Mouse (Mus musculus): ENCODE data around the gene Gjc2.
"Not testable (repeated sequence)": the region's sequence is repeated elsewhere in the genome, so short reads cannot be mapped to it uniquely, and the experiment has no call there.

Gjc2 gene

DNA sequence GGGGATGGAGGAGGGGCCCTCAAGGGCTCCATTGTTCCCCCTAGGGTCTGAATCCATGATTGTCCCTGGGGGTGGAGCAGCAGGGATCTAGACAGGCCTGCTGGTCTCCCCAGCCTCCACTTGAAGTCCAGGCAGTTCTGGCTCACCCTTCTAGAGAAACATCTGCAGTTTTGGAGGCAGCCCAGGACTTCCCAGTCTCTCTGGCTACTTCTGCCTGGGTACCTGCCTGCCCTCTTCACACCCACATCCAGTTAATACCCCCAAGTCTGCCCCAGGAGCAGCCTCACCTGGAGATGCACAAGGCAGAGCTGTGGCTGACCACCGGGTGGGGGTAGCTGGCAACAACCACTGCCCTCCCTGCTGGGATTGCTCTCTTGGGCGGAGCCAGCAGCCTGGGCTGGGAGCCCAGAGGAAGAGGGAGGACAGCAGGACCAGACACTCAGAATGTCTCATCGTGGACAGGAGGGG lies at the start of gene Gjc2:
Gene Gjc2 (minus strand): TSS at position 350 of the 468 bp plus-strand sequence.
- peak; percentile 83 for DNase-seq

DNA sequence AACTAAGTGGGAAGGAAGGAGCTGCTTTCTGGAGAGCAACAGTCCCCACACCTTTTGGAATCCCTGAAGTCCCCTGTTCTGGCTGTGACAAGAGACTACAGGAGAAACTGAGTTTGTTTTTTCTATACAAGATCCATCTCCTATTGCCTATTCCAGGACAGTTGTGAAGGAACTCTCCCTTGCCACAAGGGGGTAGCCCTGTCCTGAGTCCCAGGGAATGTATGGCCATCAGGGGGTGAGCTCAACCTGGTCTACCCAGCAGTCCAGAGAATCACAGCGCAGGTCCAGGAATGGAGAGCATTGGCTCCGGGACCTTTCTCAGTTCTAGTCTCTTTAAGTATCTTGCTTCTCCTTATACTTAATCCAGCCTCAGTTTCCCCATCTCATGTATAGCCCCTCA lies 49.8 kb upstream of the Gjc2 start:
- DNase-seq: no peak

DNA sequence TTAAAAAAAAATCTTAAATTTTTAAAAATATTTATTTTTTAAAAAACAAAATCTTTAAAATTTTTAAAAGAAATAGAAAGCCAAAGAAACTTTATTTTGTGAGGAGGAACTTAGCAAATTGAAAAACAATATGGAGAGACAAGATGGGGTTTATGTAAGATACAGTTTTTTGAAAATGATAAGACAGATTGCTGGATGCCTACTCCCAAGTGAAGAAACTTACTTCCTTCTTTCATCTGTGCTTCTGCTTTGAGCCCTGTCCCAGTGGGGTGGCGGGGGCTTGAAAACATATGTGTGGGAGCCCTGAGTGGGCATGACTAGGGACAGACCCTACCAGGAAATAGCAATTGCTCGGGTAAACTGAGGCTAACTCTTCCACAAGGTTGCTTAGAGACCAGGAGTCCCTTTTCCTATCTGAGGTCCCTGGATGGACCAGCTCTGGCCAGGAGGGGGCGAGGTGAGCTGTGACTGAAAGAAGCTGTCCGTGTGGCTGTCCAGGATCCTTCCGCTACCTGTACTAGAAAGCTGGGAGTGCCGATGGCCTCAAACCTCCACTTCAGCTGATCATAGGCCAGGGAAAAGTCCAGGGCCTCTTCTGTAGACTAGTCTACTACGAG lies 47.2 kb upstream of the Gjc2 start:
- peak; percentile 80 for DNase-seq

DNA sequence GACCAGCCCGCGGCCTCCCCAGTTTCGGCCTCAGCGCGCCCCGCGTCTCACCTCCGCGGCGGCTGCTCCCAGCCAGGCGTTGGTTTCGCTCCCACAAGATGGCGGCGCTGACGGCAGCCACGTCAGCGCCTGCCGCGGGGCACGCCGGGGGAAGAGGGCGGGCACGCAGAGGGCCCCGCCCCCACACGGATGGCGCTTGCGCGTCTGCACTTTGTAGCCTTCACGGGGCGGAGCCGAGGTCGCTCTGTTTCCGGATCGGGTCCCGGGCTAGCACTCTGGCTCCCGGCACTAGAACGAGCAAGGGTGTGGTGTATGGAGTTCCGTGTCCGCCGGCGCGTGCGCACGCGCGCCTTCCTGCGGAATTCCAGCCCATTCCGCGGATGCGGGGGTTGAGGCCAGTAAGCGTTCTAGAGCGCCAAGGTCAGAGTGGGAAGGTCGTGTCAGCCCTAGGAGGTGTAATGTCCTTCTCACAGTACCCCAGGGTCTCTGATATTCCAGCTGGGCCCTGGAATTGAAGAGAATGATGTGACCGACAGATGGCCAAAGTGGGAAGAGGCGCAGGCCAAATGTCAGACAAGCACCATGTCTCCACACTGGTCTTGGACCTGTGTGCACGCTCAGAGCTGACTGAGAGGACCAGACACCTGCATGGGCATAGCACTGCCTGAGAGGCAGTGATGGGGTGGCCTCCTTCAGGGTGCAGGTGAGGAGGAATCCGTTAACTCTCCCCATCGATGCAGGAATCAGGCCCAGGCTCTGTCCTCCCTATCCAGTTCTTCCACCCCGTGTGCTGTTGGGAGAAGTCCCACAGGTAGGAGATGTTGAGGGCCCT lies 45.3 kb upstream of the Gjc2 start, which contains the start of gene Arf1:
Gene Arf1 (minus strand): TSS at position 149 of the 832 bp plus-strand sequence.
- DNase-seq: peak; percentile 96

DNA sequence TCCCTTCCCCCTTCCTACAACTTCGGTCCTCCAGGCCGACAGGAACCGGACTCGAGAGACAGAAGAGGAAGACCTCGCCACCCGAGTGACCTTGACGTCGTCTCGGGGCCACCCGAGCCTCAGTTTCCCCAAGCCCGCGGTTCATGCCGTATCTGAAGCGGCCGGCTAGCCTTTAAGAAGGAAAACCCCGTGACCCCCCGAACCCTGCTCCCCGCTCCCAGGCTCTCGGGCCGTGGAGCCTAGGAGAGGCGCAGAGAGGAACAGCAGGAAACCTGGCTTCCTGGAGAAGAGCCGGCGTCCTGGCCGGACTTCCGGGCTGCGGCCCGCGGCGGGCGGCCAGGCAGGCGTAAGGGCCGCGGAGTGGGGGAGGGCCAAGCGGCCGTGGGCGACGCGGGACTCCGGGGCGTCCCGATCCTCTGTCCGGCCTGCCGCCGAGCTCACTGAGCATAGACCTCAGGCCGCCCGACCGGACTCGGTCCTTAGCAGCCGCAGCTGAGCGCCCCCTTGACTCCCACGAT lies 44.6 kb upstream of the Gjc2 start:
- peak; percentile 74 for DNase-seq

DNA sequence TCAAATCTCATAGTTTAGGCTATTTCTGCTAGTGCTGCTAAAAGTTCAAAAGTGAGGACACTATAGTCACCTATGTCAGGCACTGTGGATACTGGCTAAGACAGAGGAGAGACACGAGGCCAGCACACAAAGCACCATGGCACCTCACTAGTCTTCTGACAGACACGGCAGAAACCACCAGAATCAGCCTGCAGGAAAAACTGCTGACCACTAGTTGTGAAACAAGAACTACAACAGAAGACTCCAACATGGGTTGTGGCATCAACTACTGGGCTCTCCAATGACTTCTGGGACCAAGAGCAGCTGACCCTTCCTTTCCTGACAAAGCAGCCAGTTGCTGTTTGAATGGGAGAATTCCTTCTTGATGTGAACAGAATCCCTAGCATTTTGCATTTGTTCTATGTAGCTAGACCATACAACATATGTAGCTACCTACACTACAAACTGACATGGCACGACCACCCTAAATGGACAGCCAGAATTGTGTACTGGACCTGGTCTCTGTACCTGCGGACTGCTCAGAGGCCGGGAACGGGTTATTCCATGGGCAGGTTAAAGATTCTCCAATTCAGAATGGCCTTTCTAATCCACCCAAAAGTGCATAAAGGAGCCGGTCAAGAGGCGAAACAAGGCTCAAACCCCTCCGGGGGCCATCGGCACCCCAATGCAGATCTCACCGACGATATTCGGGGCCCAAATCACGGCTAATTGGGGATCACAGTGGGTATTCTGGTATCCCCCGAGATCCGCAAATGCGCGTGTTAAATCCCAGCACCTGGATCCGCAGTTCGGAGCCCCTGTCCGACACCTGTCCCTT lies 44.0 kb upstream of the Gjc2 start:
- DNase-seq: peak; percentile 42

DNA sequence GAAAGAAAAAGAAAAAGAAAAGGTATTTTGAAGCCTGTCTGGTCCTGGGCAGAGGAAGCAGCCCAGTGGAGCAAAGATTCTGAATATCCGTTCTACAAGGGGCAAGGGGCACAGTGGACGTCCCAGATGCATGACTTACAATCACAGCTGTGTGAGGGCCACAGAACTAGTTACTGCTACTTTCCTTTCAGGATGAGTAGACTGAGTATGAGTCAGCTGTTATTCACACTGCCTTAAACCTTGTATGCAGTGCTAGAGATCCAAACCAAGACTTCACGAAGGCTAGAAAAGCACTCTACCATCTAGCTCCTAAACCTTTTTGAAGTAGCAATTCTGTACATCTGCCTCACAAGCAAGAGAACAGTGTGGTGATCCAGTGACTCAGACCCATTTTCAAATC lies 43.2 kb upstream of the Gjc2 start:
- DNase-seq: no peak

DNA sequence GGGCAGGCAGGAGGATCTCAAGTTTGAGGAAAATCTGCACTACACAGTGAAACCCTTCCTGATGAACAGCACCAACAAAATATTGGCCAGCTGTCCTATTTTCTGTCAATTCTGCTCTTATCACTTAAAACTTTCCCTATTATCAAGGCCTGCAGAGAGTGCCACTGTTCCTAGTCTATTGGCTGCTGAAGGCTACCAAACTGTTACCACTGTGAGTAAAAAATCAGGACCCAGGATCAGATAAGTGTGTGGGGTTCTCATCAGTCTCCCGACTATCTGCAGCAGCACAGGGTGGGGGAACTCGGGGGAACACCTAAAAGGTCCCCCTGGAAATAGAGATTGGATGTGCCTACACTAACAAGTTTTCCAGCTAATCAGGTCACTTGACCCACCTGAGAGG lies 42.2 kb upstream of the Gjc2 start:
- DNase-seq: no peak

DNA sequence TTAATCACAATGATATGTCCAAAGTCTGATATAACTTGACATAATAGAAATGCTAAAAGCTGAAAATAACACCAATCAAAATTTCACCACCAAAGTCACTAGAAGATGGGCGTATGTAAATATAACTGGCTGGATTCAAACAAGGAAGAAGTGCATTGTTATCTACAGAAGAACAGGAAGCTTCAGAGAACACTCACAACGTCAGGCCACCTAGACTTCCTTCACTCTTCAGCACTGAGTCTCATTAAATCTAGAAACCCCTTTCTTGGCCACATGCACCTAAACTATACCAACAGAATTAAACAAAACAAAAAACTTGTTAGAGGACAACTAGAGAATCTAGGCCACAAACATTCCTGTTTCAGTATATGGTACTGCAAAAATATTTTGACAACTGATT lies 41.5 kb upstream of the Gjc2 start:
- no peak for DNase-seq

DNA sequence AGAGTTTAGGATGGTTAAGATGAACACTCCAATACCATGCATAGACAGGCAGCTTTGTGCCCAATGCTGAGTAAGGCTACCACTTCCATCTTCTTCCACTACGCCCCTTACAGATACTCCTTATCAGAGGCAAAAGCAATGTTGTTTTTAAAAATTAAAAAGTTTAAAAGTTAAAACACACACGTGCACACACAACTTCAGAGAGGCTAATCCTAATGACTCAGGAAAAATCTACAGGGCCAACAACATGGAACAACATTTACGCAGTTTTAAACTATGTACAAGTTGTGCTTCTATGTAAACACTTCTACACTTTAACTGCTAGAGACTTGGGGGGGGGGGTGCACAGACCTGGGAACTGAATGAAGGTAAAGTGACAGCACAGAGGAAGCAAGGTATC lies 41.0 kb upstream of the Gjc2 start:
- no peak for DNase-seq

DNA sequence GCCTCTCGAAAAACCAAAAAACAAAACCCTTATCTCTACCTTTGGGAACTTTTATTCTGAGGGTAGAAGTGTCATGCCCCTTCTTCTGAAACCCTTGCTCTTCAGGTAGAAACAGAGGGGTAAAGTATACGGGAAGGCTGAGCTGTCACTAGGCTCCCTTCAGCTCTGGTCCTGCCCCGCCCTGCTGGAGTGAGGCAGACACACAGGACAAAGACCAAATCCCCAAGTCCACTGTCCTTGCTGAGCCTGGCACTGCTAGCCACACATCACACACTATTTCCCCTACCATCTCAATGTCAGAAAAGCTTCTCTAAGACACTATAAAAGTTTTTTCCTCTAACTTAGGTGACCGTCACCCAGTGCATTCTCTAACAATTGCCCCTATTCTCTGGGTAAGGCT lies 39.3 kb upstream of the Gjc2 start:
- DNase-seq: no peak

DNA sequence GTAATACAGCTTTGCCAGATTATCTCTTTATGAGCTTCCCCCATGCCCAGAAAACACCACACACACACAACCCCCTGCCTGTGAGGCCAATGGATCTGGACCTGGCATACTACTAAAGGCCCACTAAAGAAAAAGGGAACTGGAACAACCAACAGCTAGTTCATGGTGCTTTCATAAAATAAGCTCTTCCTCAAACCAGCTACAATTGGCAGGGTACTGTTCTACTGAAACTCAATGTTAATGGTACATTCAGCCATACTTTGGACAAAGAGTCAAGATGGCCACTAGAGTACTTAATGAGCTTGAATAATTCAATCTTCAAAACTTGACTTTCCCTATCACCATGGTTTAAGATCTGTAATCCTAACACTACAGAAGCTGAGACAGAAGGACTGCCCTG lies 38.6 kb upstream of the Gjc2 start:
- no peak for DNase-seq

DNA sequence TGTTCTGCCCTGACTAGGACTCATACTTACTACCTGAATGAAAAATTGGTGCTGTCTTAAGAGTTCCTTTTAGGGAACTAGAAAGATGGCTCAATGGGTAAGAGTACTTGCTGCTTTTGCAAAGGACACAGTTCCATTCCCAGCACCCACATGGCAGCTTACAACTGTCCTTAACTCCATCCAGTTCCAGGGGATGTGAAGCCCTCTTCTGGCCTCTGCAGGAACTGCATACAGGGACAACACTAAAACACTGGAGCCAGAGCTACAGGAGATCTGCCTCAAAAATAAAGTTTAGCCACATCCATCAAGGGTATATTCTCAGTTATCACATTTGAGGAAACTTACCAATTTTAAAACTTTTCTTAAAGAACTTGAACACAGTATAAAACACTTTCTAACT lies 36.1 kb upstream of the Gjc2 start:
- peak; percentile 63 for DNase-seq

DNA sequence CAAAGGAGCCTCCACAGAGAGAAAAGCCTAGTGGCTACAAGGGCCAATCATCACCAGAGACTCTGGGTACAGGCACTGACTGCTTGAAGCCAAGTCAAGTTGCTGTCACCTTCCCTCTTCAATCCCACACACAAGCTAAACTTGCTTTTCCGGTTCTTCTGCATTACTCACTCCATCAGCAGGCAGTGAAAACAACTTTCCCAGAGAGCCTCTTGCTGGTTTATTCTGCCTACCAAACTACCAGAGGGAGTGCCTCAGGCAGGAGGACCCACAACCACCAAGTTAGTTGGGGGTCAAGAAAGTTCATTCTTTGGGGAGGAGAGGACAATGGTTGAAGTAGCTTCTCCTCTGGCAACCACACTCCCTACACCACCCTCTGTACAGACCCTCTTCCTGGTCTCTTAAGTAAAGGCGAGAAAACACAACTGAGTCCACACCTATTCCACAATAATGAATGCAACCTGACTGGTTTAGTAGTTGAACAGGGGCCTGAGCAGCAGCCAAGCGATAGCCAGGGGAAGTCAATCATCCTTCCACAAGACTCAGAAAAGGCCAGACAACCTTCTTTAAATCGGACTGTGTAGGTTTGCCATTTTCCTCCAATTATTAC lies 35.5 kb upstream of the Gjc2 start:
- peak; percentile 63 for DNase-seq

DNA sequence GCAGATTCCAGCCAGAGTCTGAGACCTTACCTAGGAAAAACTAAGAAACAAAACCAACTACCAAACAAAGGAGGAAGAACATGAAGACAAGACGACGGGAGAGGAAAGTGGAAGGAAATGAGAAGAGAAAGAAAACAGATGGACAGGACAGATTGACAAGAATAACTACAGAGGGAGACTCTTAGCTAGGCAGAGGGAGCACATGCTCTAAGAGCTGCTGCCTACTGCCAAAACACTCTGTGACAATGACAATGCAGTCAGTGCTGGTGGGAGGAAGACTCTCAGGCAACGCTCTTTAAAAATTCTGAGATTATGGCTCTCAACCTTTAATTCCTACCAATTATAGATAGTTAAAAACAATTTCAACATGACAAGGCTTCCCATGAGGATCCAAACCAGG lies 33.9 kb upstream of the Gjc2 start:
- no peak for DNase-seq

DNA sequence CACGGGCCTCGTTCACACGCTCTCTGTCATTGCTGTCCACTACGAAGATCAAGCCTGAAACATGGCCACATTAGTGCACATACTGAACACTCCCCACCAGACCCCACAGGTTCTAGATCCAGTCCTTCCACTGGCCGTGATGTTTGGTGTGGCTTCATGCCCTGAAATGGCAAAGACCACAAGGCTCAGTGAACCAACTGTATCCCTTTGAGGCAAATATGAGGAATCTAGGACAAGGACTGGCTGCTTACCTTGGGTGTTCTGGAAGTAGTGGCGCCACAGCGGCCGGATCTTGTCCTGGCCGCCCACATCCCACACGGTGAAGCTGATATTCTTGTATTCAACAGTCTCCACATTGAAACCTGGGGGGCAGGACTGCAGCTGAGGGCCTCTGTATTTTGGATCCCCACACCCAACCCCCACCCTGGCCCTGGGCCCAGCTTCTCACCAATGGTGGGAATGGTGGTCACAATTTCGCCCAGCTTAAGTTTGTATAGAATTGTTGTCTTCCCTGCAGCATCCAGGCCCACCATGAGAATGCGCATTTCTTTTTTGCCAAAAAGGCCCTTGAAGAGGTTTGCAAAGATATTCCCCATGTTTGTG lies 30.0 kb upstream of the Gjc2 start:
- DNase-seq: no peak

DNA sequence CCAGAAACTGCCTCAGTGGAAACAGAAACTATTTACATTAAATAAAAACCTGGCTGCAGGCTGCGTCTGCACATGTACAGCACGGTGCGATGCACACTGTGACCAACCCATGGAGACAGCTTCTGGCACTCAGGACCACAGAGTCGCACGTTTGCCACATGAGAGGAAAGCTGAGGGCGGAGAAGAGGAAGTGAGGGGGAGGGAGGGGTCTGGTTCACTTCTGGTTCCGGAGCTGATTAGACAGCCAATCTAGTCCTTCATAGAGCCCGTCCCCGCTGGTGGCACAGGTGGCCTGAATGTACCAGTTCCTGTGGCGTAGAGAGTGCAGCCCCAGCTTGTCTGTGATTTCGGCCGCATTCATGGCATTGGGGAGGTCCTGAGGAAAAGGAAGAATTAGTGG lies 29.3 kb upstream of the Gjc2 start:
- DNase-seq: not testable (repeated sequence)

DNA sequence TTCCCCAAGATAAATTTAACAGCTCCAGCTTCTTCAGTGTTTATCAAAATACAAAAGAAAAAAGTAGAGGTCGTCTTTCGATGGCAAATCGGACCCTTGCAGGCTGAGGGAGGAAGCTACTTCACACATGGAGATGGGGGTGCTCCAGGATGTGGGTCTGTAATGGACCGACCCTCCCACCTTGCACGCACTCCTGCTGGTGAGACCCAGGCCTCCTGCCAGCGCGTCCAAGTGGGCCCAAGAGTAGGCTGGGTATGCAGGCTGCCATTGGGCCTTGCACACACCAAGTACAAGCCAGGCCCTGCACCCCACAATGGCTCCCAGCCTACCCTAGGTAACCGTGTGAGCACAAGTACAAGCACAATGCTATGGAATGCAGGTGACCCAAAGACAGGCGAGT lies 28.5 kb upstream of the Gjc2 start:
- not testable (repeated sequence) for DNase-seq

DNA sequence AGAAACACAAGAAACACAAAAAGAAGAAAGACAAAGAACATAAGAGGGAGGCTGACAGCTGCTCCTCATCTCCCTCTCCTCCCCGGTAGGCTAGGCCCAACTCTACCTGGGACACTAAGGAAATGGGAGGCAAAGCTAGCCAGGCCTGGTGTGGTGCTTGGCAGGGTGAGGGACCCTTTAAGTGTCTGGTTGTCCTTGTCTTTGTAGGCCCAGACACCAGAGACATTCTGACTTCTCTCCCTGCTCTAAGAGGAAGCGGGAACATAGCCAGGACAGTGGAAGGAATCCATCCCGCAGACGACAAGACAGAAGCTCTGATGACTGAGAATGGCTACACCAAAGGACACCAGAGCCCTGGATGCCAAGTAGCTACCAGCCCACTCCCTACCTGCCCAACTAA lies 27.0 kb upstream of the Gjc2 start:
- DNase-seq: no peak

DNA sequence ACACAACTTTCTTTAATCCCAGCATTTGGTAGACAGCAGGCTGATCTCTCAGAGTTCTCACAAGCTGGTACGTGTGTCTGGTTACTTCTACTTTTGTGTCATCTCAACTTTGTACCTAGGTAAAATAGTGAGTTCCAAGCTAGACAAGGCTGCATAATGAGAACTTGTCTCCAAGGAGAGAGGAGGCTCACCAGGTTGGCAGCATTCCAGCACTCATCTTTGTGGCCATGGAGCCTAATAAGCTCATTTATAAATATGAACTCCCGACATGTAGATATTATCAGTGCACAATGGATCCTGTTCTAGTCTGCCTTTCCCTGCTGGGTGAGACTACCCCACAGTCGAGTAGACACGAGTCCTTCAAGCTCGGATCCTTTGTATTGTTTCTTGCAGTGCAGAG lies 26.6 kb upstream of the Gjc2 start:
- no peak for DNase-seq

DNA sequence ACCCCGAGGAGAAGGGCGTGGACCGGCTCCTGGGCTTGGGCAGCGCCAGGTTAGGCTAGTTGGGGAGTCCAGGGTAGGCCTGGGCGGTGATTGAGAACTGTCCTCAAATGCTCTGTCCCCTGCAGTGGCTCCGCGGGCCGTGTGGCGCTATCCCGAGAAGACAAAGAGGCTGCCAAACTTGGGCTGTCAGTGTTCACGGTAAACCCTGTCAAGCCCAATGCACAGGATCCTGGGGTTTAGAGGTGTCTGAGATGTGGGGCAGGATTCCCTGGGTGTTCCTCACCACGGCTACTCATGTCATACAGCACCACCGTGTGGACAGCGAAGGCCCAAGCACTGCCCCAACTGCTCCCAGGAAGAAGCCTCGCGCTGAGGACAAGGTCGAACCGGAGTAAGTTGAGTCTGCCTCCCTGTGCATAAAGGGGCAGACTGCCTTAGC lies 26.0 kb upstream of the Gjc2 start:
- peak; percentile 87 for DNase-seq

DNA sequence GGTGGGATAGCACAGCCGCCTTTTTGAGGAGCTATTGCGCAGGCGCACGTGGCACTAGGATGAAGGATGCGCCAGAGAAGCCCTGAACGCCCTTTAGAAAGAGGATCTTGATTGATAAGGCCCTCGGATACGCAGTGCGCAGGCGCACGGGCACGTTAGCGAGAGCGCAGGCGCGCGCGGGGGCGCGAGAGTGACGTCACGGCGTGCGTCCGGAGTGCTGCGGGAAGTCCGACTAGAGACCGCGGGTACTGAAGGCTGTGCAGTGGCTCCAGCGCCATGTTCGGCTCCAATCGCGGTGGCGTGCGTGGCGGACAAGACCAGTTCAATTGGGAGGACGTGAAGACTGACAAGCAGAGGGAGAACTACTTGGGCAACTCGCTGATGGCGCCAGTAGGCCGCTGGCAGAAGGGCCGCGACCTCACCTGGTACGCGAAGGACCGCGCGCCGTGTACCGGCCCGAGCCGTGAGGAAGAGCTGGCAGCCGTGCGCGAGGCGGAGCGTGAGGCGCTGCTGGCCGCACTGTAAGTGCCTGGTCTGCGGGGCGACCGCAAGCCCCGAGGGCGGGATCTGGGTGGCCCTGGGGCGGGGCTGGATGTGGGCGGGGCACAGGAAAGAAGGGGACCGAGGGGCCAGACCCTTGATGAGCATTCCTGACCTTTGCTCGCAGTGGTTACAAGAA lies 25.3 kb upstream of the Gjc2 start, which contains the start of gene 2310033P09Rik:
Gene 2310033P09Rik (plus strand): TSS at position 169 of the 679 bp plus-strand sequence.
- DNase-seq: peak; percentile 95

All from lung, postnatal 10 days (tissue).